Mouse (Mus musculus) adrenal gland, postnatal 25 days (tissue): Measurements from ENCODE around the gene Tbkbp1. TPM values are rescaled to one million over a fixed set of nuclear protein-coding genes. Genes with fewer than 3 reads are reported as not detected.

ENCODE experiments used
- DNase-seq: peaks from one replicate; pipeline ENCODE4 v3.0.0; 2021; ENCODE audit warnings: mixed read lengths
- microRNA-seq, 2 experiments: library from miRNA; unstranded; fragments of <30 nt; microRNA quantifications; one replicate each; pipeline ENCODE4 v1.2.0; 2021
- total RNA-seq: library from RNA; stranded (reverse); gene quantifications from 2 replicates; pipeline ENCODE4 v1.2.3, GENCODE M21; 2021

Gene Tbkbp1
- total RNA-seq, 1 experiment from 2014 or later, result 12.7 TPM

GRCm38 (mm10) chr11:97126645-97127468 lies 24.4 kb downstream of the Tbkbp1 start:
- peak; percentile 48 for DNase-seq

- DNase-seq, result no peak
These were observed 26.8 kb downstream of the Tbkbp1 start for GRCm38 (mm10) chr11:97124266-97125036.

GRCm38 (mm10) chr11:97123282-97123890 lies 27.9 kb downstream of the Tbkbp1 start:
- no peak for DNase-seq

GRCm38 (mm10) chr11:97120641-97121040 lies 30.7 kb downstream of the Tbkbp1 start:
- DNase-seq, result no peak

- DNase-seq, result no peak
These were observed 31.1 kb downstream of the Tbkbp1 start for GRCm38 (mm10) chr11:97120221-97120620.

GRCm38 (mm10) chr11:97115797-97116196 lies 35.5 kb downstream of the Tbkbp1 start:
- DNase-seq, result no peak

- DNase-seq, result no peak
These were observed 36.4 kb downstream of the Tbkbp1 start, which contains the start of gene Tbx21 for GRCm38 (mm10) chr11:97114671-97115601. Tbx21 (minus strand) TSS chr11:97115331.

GRCm38 (mm10) chr11:97112519-97113125 lies 38.7 kb downstream of the Tbkbp1 start:
- DNase-seq, result no peak

- no peak for DNase-seq
These were observed 42.3 kb downstream of the Tbkbp1 start for GRCm38 (mm10) chr11:97108976-97109375.

GRCm38 (mm10) chr11:97104091-97104483 lies 47.2 kb downstream of the Tbkbp1 start:
- DNase-seq, result no peak

- no peak for DNase-seq
These were observed 47.9 kb downstream of the Tbkbp1 start for GRCm38 (mm10) chr11:97103163-97104090.

- DNase-seq, result peak; percentile 81
These were observed 49.6 kb downstream of the Tbkbp1 start for GRCm38 (mm10) chr11:97101722-97102121.

- DNase-seq, result peak; percentile 23
These were observed 52.5 kb downstream of the Tbkbp1 start for GRCm38 (mm10) chr11:97098791-97099190.

GRCm38 (mm10) chr11:97094600-97094999 lies 56.7 kb downstream of the Tbkbp1 start:
- no peak for DNase-seq

GRCm38 (mm10) chr11:97086365-97086764 lies 64.9 kb downstream of the Tbkbp1 start:
- no peak for DNase-seq

Small RNA genes within 50 kb of the gene (microRNA-seq; reads per million reads assigned to microRNA genes)
- gene Mir7235, result 0 to 0.36 reads per million in 2 experiments

Other genes with a start within 250 kb of the Tbkbp1 start
- 50.1 and 62.8 TPM in 2 replicates for gene Cdk5rap3, start 235.0 kb downstream of the Tbkbp1 start, total RNA-seq
- gene Prr15l, start 223.4 kb downstream of the Tbkbp1 start, total RNA-seq, result 0.27 and 0.76 TPM in 2 replicates
- gene Pnpo, start 207.5 kb downstream of the Tbkbp1 start, total RNA-seq, result 32.0 and 36.3 TPM in 2 replicates
- gene Sp2, start 168.5 kb downstream of the Tbkbp1 start, total RNA-seq, result 18.2 and 18.8 TPM in 2 replicates
- gene Sp6, start 138.1 kb downstream of the Tbkbp1 start, total RNA-seq, result 0.33 and 0.39 TPM in 2 replicates
- gene Scrn2, start 121.6 kb downstream of the Tbkbp1 start, total RNA-seq, result 12.8 and 22.7 TPM in 2 replicates
- gene Lrrc46, start 110.1 kb downstream of the Tbkbp1 start, total RNA-seq, result 1.0 and 1.4 TPM in 2 replicates
- 117 and 129 TPM in 2 replicates for gene Mrpl10, start 109.9 kb downstream of the Tbkbp1 start, total RNA-seq
- gene Osbpl7, start 100.9 kb downstream of the Tbkbp1 start, total RNA-seq, result 18.9 TPM in 2 replicates
- 0.39 TPM in 1 of 2 replicates, not detected in the other for gene Tbx21, start 36.2 kb downstream of the Tbkbp1 start, total RNA-seq
- 116 and 120 TPM in 2 replicates for gene Kpnb1, start 36.4 kb upstream of the Tbkbp1 start, total RNA-seq
- 109 and 110 TPM in 2 replicates for gene Npepps, start 129.1 kb upstream of the Tbkbp1 start, total RNA-seq
- gene Mrpl45, start 164.2 kb upstream of the Tbkbp1 start, total RNA-seq, result 25.9 and 31.6 TPM in 2 replicates
- 1.8 and 4.7 TPM in 2 replicates for gene Gpr179, start 200.6 kb upstream of the Tbkbp1 start, total RNA-seq
- 21.0 and 27.5 TPM in 2 replicates for gene Socs7, start 211.1 kb upstream of the Tbkbp1 start, total RNA-seq